Mouse (Mus musculus): Measurements from ENCODE around the gene Opcml.

- no peak for TF ChIP-seq CTCF (IDR thresholded peaks at IDR 0.05; ENCODE audit: low read depth)
- TF ChIP-seq EP300 (IDR thresholded peaks at IDR 0.05; ENCODE audit: low read depth), result no peak
Measured at GRCm38 (mm10) chr9:27796535-27796934, 6.0 kb downstream of the Opcml start.
